Mouse (Mus musculus): ENCODE measurements around the gene Cdv3.

DNA sequence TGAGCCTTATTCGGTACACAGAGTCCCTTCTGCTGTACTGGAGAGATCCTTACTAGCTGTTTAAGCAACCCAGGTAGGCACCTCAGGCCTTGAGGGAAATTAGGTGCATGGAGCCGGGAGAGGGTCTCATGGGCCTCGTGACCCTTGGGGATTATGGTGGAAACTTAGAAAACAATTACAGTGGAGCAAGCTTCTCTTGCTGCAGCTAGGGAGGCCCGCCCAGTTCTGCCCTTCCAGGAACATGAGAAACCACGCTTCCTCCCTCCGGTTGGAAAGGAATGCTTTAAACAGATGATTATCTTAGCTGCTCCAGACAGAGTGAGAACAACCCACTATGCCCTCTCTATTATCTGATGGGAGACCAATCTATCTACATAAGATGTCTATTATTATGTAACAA is 17.3 kb upstream of the Cdv3 start:
- no peak for TF ChIP-seq CTCF (IDR thresholded peaks at IDR 0.05; ENCODE audit: low read depth, low read length)
- no peak for TF ChIP-seq POLR2A (IDR thresholded peaks at IDR 0.05; ENCODE audit: insufficient read depth, low read length)
- no peak for TF ChIP-seq EP300 (IDR thresholded peaks at IDR 0.05; ENCODE audit: insufficient read depth, low read depth, low read length)

Measured in ES-Bruce4 (cell line).